Mouse (Mus musculus): ENCODE data around the gene Pipox. TPM values are rescaled to one million over a fixed set of nuclear protein-coding genes. Genes with fewer than 3 reads are reported as not detected.
A peak's percentile ranks its signal among the peaks of the same experiment; 100 is the strongest.

The Pipox gene
- polyA plus RNA-seq, 1 experiment from 2014 or later, result 16.0 TPM

GRCm38 (mm10) chr11:77930751-77931540 lies 37.0 kb upstream of the Pipox start, which contains the start of gene Sez6:
TSS of gene Sez6 (plus strand) at chr11:77930800.
- Histone ChIP-seq H3K9me3 (ENCODE audit: low read length) (no peaks in the 10 kb centered on the region), H3K27ac (ENCODE audit: low read length) (no peak within 1 kb of the TSS), H3K4me2 (replicated peaks; ENCODE audit: low read depth, low read length) (peak within 1 kb of the TSS; percentile 95), H3K36me3 (ENCODE audit: insufficient read depth, low read length) (no peaks in the 10 kb centered on the region), H3K9ac (replicated peaks; ENCODE audit: low read length) (no peak within 1 kb of the TSS), H3K4me3 (ENCODE audit: low read length) (peak within 1 kb of the TSS; percentile 54), H3K27me3 (ENCODE audit: insufficient read depth, low read length) (peaks cover 84% of the 10 kb centered on the region), H3K4me1 (ENCODE audit: insufficient read depth, low read length) (peaks cover 12% of the 10 kb centered on the region)
- under 1% methylated on average over 49 of the region's 94 CpGs for WGBS
- peak; percentile 91 for ATAC-seq (ENCODE audit: low FRiP score, low TSS enrichment)

DNA sequence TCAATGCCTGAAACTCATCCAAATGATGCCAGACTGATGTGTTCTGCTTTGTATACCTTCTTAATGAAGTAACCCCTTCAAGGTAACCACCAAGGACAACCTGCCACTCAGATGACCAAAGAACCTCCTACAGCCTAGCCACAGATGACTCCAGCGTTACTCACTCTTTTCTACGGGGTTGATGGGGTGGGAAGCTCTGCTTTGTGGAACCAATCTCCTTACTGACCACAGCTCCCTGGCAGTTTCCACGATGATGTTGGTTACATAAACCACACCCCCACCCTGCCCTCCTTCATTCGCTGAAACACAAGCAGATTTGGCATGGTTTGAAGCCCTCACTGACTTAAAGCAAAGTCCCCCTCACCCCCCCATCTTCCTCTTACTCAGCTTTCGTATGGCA lies 33.9 kb upstream of the Pipox start:
- H3K9ac ChIP-seq (replicated peaks; ENCODE audit: low read length), result no peak overlapping the region
- no peaks in the 10 kb centered on the region for H3K9me3 ChIP-seq (ENCODE audit: low read length)
- peaks cover 65% of the 10 kb centered on the region for H3K27me3 ChIP-seq (ENCODE audit: insufficient read depth, low read length)
- H3K4me3 ChIP-seq (ENCODE audit: low read length), result no peak overlapping the region
- peaks cover 12% of the 10 kb centered on the region for H3K4me1 ChIP-seq (ENCODE audit: insufficient read depth, low read length)
- H3K4me2 ChIP-seq (replicated peaks; ENCODE audit: low read depth, low read length), result no peak overlapping the region
- no peak overlapping the region for H3K27ac ChIP-seq (ENCODE audit: low read length)
- ATAC-seq (ENCODE audit: low FRiP score, low TSS enrichment), result no peak
- WGBS, result 64% methylated on average over 5 of the region's 5 CpGs
- no peaks in the 10 kb centered on the region for H3K36me3 ChIP-seq (ENCODE audit: insufficient read depth, low read length)

DNA sequence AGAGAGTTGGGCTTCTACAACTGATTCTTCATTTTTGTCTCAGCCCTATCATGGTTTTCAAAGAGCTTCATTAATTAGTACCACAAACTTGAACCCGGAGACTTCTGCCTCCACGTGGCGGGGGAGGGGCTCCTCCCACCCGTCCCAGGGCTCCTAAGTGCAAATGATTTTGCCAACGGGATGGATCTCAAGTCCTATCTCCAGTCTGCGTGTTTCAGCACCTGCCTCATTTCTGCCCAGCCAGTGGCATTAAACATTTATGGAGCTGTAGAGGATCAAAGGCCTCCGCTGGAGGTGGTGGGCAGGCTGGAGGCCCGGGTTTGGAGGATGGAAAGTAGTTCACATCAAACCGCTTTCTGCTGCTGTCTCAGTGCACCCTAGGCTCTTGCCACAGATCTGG lies 32.8 kb upstream of the Pipox start:
- Histone ChIP-seq H3K4me1 (ENCODE audit: insufficient read depth, low read length) (peaks cover 9% of the 10 kb centered on the region), H3K9me3 (ENCODE audit: low read length) (no peaks in the 10 kb centered on the region), H3K4me3 (ENCODE audit: low read length) (no peak overlapping the region), H3K27ac (ENCODE audit: low read length) (no peak overlapping the region), H3K9ac (replicated peaks; ENCODE audit: low read length) (no peak overlapping the region), H3K36me3 (ENCODE audit: insufficient read depth, low read length) (no peaks in the 10 kb centered on the region), H3K4me2 (replicated peaks; ENCODE audit: low read depth, low read length) (no peak overlapping the region), H3K27me3 (ENCODE audit: insufficient read depth, low read length) (peaks cover 54% of the 10 kb centered on the region)
- no peak for ATAC-seq (ENCODE audit: low FRiP score, low TSS enrichment)
- 6% methylated on average over 9 of the region's 9 CpGs for WGBS

- H3K36me3 ChIP-seq (ENCODE audit: insufficient read depth, low read length), result no peaks in the 10 kb centered on the region
- ATAC-seq (ENCODE audit: low FRiP score, low TSS enrichment), result no peak
- H3K27ac ChIP-seq (ENCODE audit: low read length), result no peak overlapping the region
- 27% methylated on average over 9 of the region's 9 CpGs for WGBS
- H3K4me2 ChIP-seq (replicated peaks; ENCODE audit: low read depth, low read length), result no peak overlapping the region
- peaks cover 47% of the 10 kb centered on the region for H3K27me3 ChIP-seq (ENCODE audit: insufficient read depth, low read length)
- H3K9me3 ChIP-seq (ENCODE audit: low read length), result no peaks in the 10 kb centered on the region
- H3K9ac ChIP-seq (replicated peaks; ENCODE audit: low read length), result no peak overlapping the region
- no peak overlapping the region for H3K4me3 ChIP-seq (ENCODE audit: low read length)
- H3K4me1 ChIP-seq (ENCODE audit: insufficient read depth, low read length), result peaks cover 3% of the 10 kb centered on the region
Observed at GRCm38 (mm10) chr11:77925836-77926657, 32.2 kb upstream of the Pipox start.

GRCm38 (mm10) chr11:77923285-77923684 lies 29.4 kb upstream of the Pipox start:
- Histone ChIP-seq H3K4me1 (ENCODE audit: insufficient read depth, low read length) (no peaks in the 10 kb centered on the region), H3K9ac (replicated peaks; ENCODE audit: low read length) (no peak overlapping the region), H3K4me3 (ENCODE audit: low read length) (no peak overlapping the region), H3K27ac (ENCODE audit: low read length) (no peak overlapping the region), H3K36me3 (ENCODE audit: insufficient read depth, low read length) (no peaks in the 10 kb centered on the region), H3K27me3 (ENCODE audit: insufficient read depth, low read length) (peaks cover 25% of the 10 kb centered on the region), H3K4me2 (replicated peaks; ENCODE audit: low read depth, low read length) (no peak overlapping the region), H3K9me3 (ENCODE audit: low read length) (no peaks in the 10 kb centered on the region)
- ATAC-seq (ENCODE audit: low FRiP score, low TSS enrichment), result no peak
- 86% methylated on average over 4 of the region's 4 CpGs for WGBS

DNA sequence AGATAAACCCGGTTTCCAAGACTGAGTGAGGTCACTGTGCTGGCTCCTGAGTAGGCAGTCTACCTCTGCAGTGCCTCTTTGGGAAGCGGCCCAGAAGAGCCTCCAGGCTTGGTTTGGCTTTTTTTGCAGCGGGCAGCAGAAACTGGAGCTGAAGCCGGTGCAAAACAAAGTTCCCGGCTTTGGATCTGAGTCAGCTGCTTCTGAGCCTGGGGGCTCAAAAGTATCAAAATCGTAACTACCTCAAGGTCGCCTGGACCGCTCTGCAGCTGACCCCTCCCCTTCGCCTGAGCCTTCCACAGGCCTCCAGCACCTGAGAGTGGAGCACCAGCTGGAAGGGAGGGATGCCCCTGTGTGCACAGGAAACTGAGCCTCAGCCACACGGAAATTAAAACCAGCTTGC lies 23.3 kb upstream of the Pipox start:
- 27% methylated on average over 10 of the region's 10 CpGs for WGBS
- Histone ChIP-seq H3K4me3 (ENCODE audit: low read length) (no peak overlapping the region), H3K27ac (ENCODE audit: low read length) (0 out of 2 replicates have a peak overlapping the region, but pooled peaks have one; percentile 14), H3K27me3 (ENCODE audit: insufficient read depth, low read length) (peaks cover 50% of the 10 kb centered on the region), H3K4me1 (ENCODE audit: insufficient read depth, low read length) (peaks cover 3% of the 10 kb centered on the region; the same call in 1 of the 2 replicates), H3K4me2 (replicated peaks; ENCODE audit: low read depth, low read length) (no peak overlapping the region), H3K36me3 (ENCODE audit: insufficient read depth, low read length) (no peaks in the 10 kb centered on the region), H3K9ac (replicated peaks; ENCODE audit: low read length) (no peak overlapping the region), H3K9me3 (ENCODE audit: low read length) (no peaks in the 10 kb centered on the region)
- no peak for ATAC-seq (ENCODE audit: low FRiP score, low TSS enrichment)

DNA sequence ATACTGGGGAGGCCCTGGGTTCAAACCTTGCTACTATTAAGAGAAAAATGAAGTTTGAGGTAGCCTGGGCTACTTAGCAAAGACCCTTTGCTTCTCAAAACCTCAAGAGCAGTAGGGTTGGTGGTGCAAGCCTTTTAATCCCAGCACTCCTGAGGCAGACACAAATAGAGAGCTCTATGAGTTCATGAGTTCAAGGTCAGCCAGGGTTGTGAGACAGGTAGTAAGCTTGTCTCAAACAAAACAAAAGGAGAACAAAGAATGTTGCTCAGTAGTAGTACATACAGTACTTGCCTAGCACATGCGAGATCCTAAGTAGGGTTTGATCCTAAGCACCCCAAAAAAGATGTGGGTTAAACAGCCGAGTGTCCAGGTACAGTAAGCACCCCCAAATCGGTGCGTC lies 22.8 kb upstream of the Pipox start:
- Histone ChIP-seq H3K4me3 (ENCODE audit: low read length) (no peak overlapping the region), H3K27me3 (ENCODE audit: insufficient read depth, low read length) (peaks cover 51% of the 10 kb centered on the region), H3K9ac (replicated peaks; ENCODE audit: low read length) (no peak overlapping the region), H3K9me3 (ENCODE audit: low read length) (no peaks in the 10 kb centered on the region), H3K4me2 (replicated peaks; ENCODE audit: low read depth, low read length) (no peak overlapping the region), H3K4me1 (ENCODE audit: insufficient read depth, low read length) (peaks cover 3% of the 10 kb centered on the region; the same call in 1 of the 2 replicates), H3K36me3 (ENCODE audit: insufficient read depth, low read length) (no peaks in the 10 kb centered on the region), H3K27ac (ENCODE audit: low read length) (no peak overlapping the region)
- 85% methylated on average over 4 of the region's 4 CpGs for WGBS
- no peak for ATAC-seq (ENCODE audit: low FRiP score, low TSS enrichment)

- no peaks in the 10 kb centered on the region for H3K9me3 ChIP-seq (ENCODE audit: low read length)
- no peaks in the 10 kb centered on the region for H3K36me3 ChIP-seq (ENCODE audit: insufficient read depth, low read length)
- H3K27me3 ChIP-seq (ENCODE audit: insufficient read depth, low read length), result peaks cover 49% of the 10 kb centered on the region
- H3K27ac ChIP-seq (ENCODE audit: low read length), result no peak overlapping the region
- no peak overlapping the region for H3K4me3 ChIP-seq (ENCODE audit: low read length)
- 3% methylated on average over 30 of the region's 32 CpGs for WGBS
- no peak overlapping the region for H3K4me2 ChIP-seq (replicated peaks; ENCODE audit: low read depth, low read length)
- H3K4me1 ChIP-seq (ENCODE audit: insufficient read depth, low read length), result peaks cover 3% of the 10 kb centered on the region; the same call in 1 of the 2 replicates
- H3K9ac ChIP-seq (replicated peaks; ENCODE audit: low read length), result no peak overlapping the region
- ATAC-seq (ENCODE audit: low FRiP score, low TSS enrichment), result no peak
Observed at GRCm38 (mm10) chr11:77914598-77915260, 20.8 kb upstream of the Pipox start.

DNA sequence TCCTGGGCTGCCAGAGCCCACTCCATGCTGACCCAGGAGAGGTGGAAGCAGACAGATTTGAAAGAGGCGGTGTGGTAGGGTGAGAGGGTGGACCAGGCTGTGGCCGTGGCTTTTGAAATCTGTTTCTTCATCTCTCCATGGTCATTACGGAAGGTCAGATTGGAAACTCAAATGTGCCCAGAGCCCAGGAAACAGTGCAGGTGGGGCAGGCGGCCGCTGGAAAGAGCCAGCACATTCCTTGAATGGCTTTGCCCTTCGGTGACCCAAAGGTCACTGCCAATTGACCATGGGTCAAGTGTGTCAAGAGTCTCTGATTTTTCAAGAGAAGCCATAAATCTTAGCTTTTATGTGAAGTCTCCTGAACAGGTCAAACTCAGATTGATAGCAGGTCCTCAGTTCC lies 19.6 kb upstream of the Pipox start:
- WGBS, result 30% methylated on average over 6 of the region's 6 CpGs
- H3K9me3 ChIP-seq (ENCODE audit: low read length), result no peaks in the 10 kb centered on the region
- ATAC-seq (ENCODE audit: low FRiP score, low TSS enrichment), result no peak
- peaks cover 52% of the 10 kb centered on the region for H3K27me3 ChIP-seq (ENCODE audit: insufficient read depth, low read length)
- no peak overlapping the region for H3K9ac ChIP-seq (replicated peaks; ENCODE audit: low read length)
- H3K27ac ChIP-seq (ENCODE audit: low read length), result no peak overlapping the region
- H3K4me2 ChIP-seq (replicated peaks; ENCODE audit: low read depth, low read length), result no peak overlapping the region
- no peak overlapping the region for H3K4me3 ChIP-seq (ENCODE audit: low read length)
- H3K36me3 ChIP-seq (ENCODE audit: insufficient read depth, low read length), result no peaks in the 10 kb centered on the region
- H3K4me1 ChIP-seq (ENCODE audit: insufficient read depth, low read length), result peaks cover 3% of the 10 kb centered on the region; the same call in 1 of the 2 replicates

All from kidney, embryonic 16.5 days (tissue).